ENCODE assay signal across 19 mouse cellular contexts in the genomic region with DNA sequence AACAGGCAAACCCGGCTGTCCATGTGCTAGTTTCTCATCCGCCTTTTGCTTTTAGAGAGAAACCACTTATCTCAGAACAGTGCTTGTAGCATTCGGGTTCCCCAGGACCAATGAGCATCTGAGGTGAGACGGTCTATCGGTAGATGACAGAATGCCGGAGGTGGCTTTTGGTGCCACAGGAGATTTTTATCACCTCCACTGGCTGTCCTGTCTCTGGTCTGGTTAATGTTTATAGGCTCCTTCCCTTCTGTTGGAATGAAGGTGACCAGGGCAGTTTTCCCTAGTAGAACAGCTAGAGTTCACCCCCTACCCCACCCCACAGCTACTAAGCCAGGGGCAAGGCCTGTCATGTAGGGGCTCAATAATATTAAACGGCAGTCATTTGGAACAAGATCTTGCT.
"Had no signal": no experiment of that assay in that cellular context is flagged by ENCODE, and none has a peak within 500 bp of the region (broad histone marks: within the 10 kb centered on the region; RNA-seq: fewer than 3 reads in every experiment).

No protein-coding gene starts in this region.

- H3K27me3 ChIP-seq: limb, embryonic 15.5 days; liver, embryonic 15.5 days; lung, embryonic 15.5 days; midbrain, embryonic 13.5 days; neural tube, embryonic 12.5 days; stomach, embryonic 15.5 days had no signal

- H3K36me3 ChIP-seq: limb, embryonic 15.5 days; liver, embryonic 15.5 days; lung, embryonic 15.5 days; midbrain, embryonic 13.5 days; neural tube, embryonic 12.5 days; stomach, embryonic 15.5 days had no signal

- H3K9me3 ChIP-seq: limb, embryonic 15.5 days; liver, embryonic 15.5 days; lung, embryonic 15.5 days; megakaryocyte, embryonic 14.5 days; midbrain, embryonic 13.5 days; neural tube, embryonic 12.5 days; stomach, embryonic 15.5 days had no signal

- ATAC-seq: lung, postnatal 0 days; midbrain, embryonic 13.5 days; midbrain, embryonic 16.5 days had no signal

- H3K4me3 ChIP-seq: limb, embryonic 15.5 days; liver, embryonic 15.5 days; lung, embryonic 15.5 days; megakaryocyte, embryonic 14.5 days; midbrain, embryonic 13.5 days; neural tube, embryonic 12.5 days; stomach, embryonic 15.5 days had no signal

- DNase-seq: lung, adult 2 months; lung, postnatal 14 days; lung, postnatal 36 days; right cerebral cortex, postnatal 14 days; thymus, adult 2 months; thymus, postnatal 25 days; thymus, postnatal 4 days had no signal

- H3K27ac ChIP-seq: limb, embryonic 15.5 days; liver, embryonic 15.5 days; lung, embryonic 15.5 days; macrophage; midbrain, embryonic 13.5 days; neural tube, embryonic 12.5 days; stomach, embryonic 15.5 days; stomach, postnatal 0 days had no signal

- H3K9ac ChIP-seq: limb, embryonic 15.5 days; liver, embryonic 15.5 days; lung, embryonic 15.5 days; midbrain, embryonic 13.5 days; neural tube, embryonic 12.5 days; stomach, embryonic 15.5 days had no signal

- H3K4me2 ChIP-seq: limb, embryonic 15.5 days; liver, embryonic 15.5 days; lung, embryonic 15.5 days; midbrain, embryonic 11.5 days; midbrain, embryonic 13.5 days; neural tube, embryonic 12.5 days; stomach, embryonic 15.5 days had no signal
